ENCODE assay signal across 27 mouse cellular contexts in genomic region chr11:115300745-115301144, GRCm38 (mm10). TPM values are rescaled to one million over a fixed set of nuclear protein-coding genes. Genes with fewer than 3 reads are reported as not detected.
A peak's percentile ranks its signal among the peaks of the same experiment; 100 is the strongest.
DNase-seq lines count a peak whose midpoint lies in the region; ATAC-seq and TF ChIP-seq lines count a peak whose summit lies in the region.
"Had no signal": no experiment of that assay in that cellular context is flagged by ENCODE, and none has a peak within 500 bp of the region (broad histone marks: within the 10 kb centered on the region; RNA-seq: fewer than 3 reads in every experiment).

No protein-coding gene starts in this region.

- 88% methylated on average over 4 of the region's 4 CpGs for WGBS in intestine, postnatal 0 days
- 84% methylated on average over 4 of the region's 4 CpGs for WGBS in intestine, embryonic 16.5 days
- 85% methylated on average over 4 of the region's 4 CpGs for WGBS in bone marrow, adult 2 months
- WGBS in forebrain, embryonic 13.5 days, result 84% methylated on average over 4 of the region's 4 CpGs

- DNase-seq in A20 (ENCODE audit: low read depth, low spot score) (peak; percentile 24), ES-E14 (ENCODE audit: low read depth, low spot score) (no peak)
- DNase-seq: adrenal gland, adult 8-10 months; adrenal gland, postnatal 36 days; cerebellum, adult 11-12 months; cerebellum, adult 9-10 months; cerebellum, postnatal 25 days; forebrain, postnatal 0 days; gastrocnemius, postnatal 14 days; heart, adult 2 months had no signal

- no peaks in the 10 kb centered on the region for H3K9me3 ChIP-seq in intestine, postnatal 0 days (ENCODE audit: control insufficient read depth)
- no peaks in the 10 kb centered on the region for H3K9me3 ChIP-seq in intestine, embryonic 16.5 days (ENCODE audit: control insufficient read depth, low read length)
- H3K9me3 ChIP-seq in ES-E14 (ENCODE audit: control insufficient read depth, insufficient read depth, low read depth, low read length), result no peaks in the 10 kb centered on the region
- H3K9me3 ChIP-seq in forebrain, embryonic 13.5 days (replicated peaks), result no peaks in the 10 kb centered on the region
- H3K9me3 ChIP-seq: forebrain, embryonic 12.5 days; heart, embryonic 15.5 days; hindbrain, embryonic 15.5 days had no signal

- in situ Hi-C loops in ES-E14 (cut with MboI; ENCODE audit: low sequenced_read_pairs in 2 of 2, unreplicated experiment in 2 of 2), result no loop called here

- H3K4me2 ChIP-seq in intestine, postnatal 0 days (replicated peaks; ENCODE audit: low read depth), result no peak overlapping the region
- H3K4me2 ChIP-seq in intestine, embryonic 16.5 days (ENCODE audit: low read depth, low read length), result no peak overlapping the region
- H3K4me2 ChIP-seq in forebrain, embryonic 13.5 days, result no peak overlapping the region
- H3K4me2 ChIP-seq: embryonic facial prominence, embryonic 13.5 days; forebrain, embryonic 12.5 days; heart, embryonic 11.5 days; heart, embryonic 15.5 days; hindbrain, embryonic 15.5 days had no signal

- no peak for ATAC-seq in intestine, postnatal 0 days
- ATAC-seq in intestine, embryonic 16.5 days, result no peak
- ATAC-seq in forebrain, embryonic 13.5 days, result no peak
- no peak for ATAC-seq in cerebellum, adult (ENCODE audit: insufficient number of reproducible peaks, low FRiP score, low TSS enrichment)
- ATAC-seq: forebrain, postnatal 0 days; inflammation-experienced regulatory T-cells, adult 6 months; Patski had no signal

- no peak overlapping the region for H3K9ac ChIP-seq in intestine, postnatal 0 days (ENCODE audit: low read depth, low read length)
- H3K9ac ChIP-seq in intestine, embryonic 16.5 days (ENCODE audit: low read depth, low read length), result no peak overlapping the region
- H3K9ac ChIP-seq in ES-E14 (ENCODE audit: insufficient read depth, low read depth, low read length, poor library complexity, severe bottlenecking), result no peak overlapping the region
- no peak overlapping the region for H3K9ac ChIP-seq in forebrain, embryonic 13.5 days
- H3K9ac ChIP-seq: embryonic facial prominence, embryonic 13.5 days; forebrain, embryonic 12.5 days; forebrain, postnatal 0 days; heart, embryonic 15.5 days; hindbrain, embryonic 15.5 days had no signal

- H3K36me3 ChIP-seq in intestine, postnatal 0 days (ENCODE audit: control insufficient read depth, insufficient read depth), result no peaks in the 10 kb centered on the region
- no peaks in the 10 kb centered on the region for H3K36me3 ChIP-seq in intestine, embryonic 16.5 days (ENCODE audit: control insufficient read depth, insufficient read depth, low read length)
- no peaks in the 10 kb centered on the region for H3K36me3 ChIP-seq in ES-E14 (ENCODE audit: control insufficient read depth, insufficient read depth, low read length, poor library complexity, severe bottlenecking)
- no peaks in the 10 kb centered on the region for H3K36me3 ChIP-seq in forebrain, embryonic 13.5 days (ENCODE audit: poor library complexity, severe bottlenecking)
- H3K36me3 ChIP-seq: embryonic facial prominence, embryonic 13.5 days; forebrain, embryonic 12.5 days; heart, embryonic 15.5 days; hindbrain, embryonic 10.5 days; hindbrain, embryonic 15.5 days had no signal

- no peaks in the 10 kb centered on the region; the same call in 1 of the 2 replicates for H3K4me1 ChIP-seq in intestine, postnatal 0 days (replicated peaks; ENCODE audit: control insufficient read depth, insufficient read depth, low read length)
- 0 out of 2 replicates have a peak, but pooled peaks cover 5% of the 10 kb centered on the region for H3K4me1 ChIP-seq in intestine, embryonic 16.5 days (ENCODE audit: control insufficient read depth, insufficient read depth, low read length)
- peaks cover 0 to 7% of the 10 kb centered on the region in 2 experiments; a peak in 1 of 4 replicates for H3K4me1 ChIP-seq in ES-E14 (ENCODE audit: control insufficient read depth in 2 of 2, insufficient read depth in 2 of 2, low read length in 2 of 2, poor library complexity in 1 of 2)
- H3K4me1 ChIP-seq in bone marrow, adult 2 months (ENCODE audit: control insufficient read depth, insufficient read depth, low read length), result peaks cover 1% of the 10 kb centered on the region
- H3K4me1 ChIP-seq in forebrain, embryonic 13.5 days, result peaks cover 6% of the 10 kb centered on the region

- H3K4me3 ChIP-seq in intestine, postnatal 0 days (ENCODE audit: low read depth, low read length), result no peak overlapping the region
- H3K4me3 ChIP-seq in intestine, embryonic 16.5 days (ENCODE audit: low read length), result no peak overlapping the region
- no peak overlapping the region for H3K4me3 ChIP-seq in ES-E14 (ENCODE audit: insufficient read depth in 1 of 2, low read depth in 1 of 2, low read length in 2 of 2, poor library complexity in 1 of 2, severe bottlenecking in 1 of 2)
- H3K4me3 ChIP-seq in bone marrow, adult 2 months (replicated peaks; ENCODE audit: control insufficient read depth, low read depth, low read length), result no peak overlapping the region
- no peak overlapping the region for H3K4me3 ChIP-seq in forebrain, embryonic 13.5 days
- H3K4me3 ChIP-seq: embryonic facial prominence, embryonic 13.5 days; forebrain, embryonic 12.5 days; heart, adult 2 months; heart, embryonic 15.5 days; hindbrain, embryonic 10.5 days; hindbrain, embryonic 15.5 days had no signal

- H3K27ac ChIP-seq in intestine, postnatal 0 days (ENCODE audit: low read depth, low read length), result no peak overlapping the region
- no peak overlapping the region for H3K27ac ChIP-seq in intestine, embryonic 16.5 days (ENCODE audit: low read length)
- H3K27ac ChIP-seq in ES-E14 (ENCODE audit: insufficient read depth, low read depth, low read length, poor library complexity, severe bottlenecking), result no peak overlapping the region
- H3K27ac ChIP-seq in bone marrow, adult 2 months (ENCODE audit: control insufficient read depth, insufficient read depth, low read depth, low read length, poor library complexity), result no peak overlapping the region
- no peak overlapping the region for H3K27ac ChIP-seq in forebrain, embryonic 13.5 days
- H3K27ac ChIP-seq: embryonic facial prominence, embryonic 13.5 days; forebrain, embryonic 12.5 days; heart, adult 2 months; heart, embryonic 15.5 days; hindbrain, embryonic 10.5 days; hindbrain, embryonic 15.5 days had no signal

- peak; percentile 10; the same call in 1 of the 2 replicates for TF ChIP-seq CTCF in intestine, postnatal 0 days (IDR thresholded peaks at IDR 0.05; ENCODE audit: low read depth)
- TF ChIP-seq CTCF in bone marrow, adult 2 months (IDR thresholded peaks at IDR 0.05; ENCODE audit: control insufficient read depth, insufficient read depth, low read length), result 0 out of 2 replicates have a peak, but pooled peaks have one; percentile 10

- no peak for TF ChIP-seq POLR2A in bone marrow, adult 2 months (IDR thresholded peaks at IDR 0.05; ENCODE audit: borderline replicate concordance, control insufficient read depth, low read depth, low read length)

- H3K27me3 ChIP-seq in intestine, postnatal 0 days (replicated peaks; ENCODE audit: control insufficient read depth, insufficient read depth, low read length), result no peaks in the 10 kb centered on the region
- no peaks in the 10 kb centered on the region for H3K27me3 ChIP-seq in intestine, embryonic 16.5 days (replicated peaks; ENCODE audit: control insufficient read depth, insufficient read depth, low read length)
- H3K27me3 ChIP-seq in forebrain, embryonic 13.5 days, result peaks cover 9% of the 10 kb centered on the region
- H3K27me3 ChIP-seq: hindbrain, embryonic 15.5 days had no signal

TF ChIP-seq in ES-E14, 5 proteins besides CTCF, POLR2A, EP300 and RAD21 (continues in another document):
- no peak for TF ChIP-seq MAFK (IDR thresholded peaks at IDR 0.05; ENCODE audit: insufficient read depth, low read depth, low read length)

RNA-seq across cellular contexts. Expression of gene Fads6, which starts 3.3 kb away (rescaled TPM):
- polyA plus RNA-seq in intestine, postnatal 0 days (2015; fragmentation: Nextera tagmentation; extraction: Ambion mirVana), result 0.26 and 0.55 TPM in 2 replicates
- 1.2 and 1.5 TPM in 2 replicates for polyA plus RNA-seq in intestine, embryonic 16.5 days (2015; fragmentation: Nextera tagmentation; extraction: Ambion mirVana)
- total RNA-seq in ES-E14 (2012; rRNA removed), result 2.1 and 3.7 TPM in 2 replicates
- 0.77 and 1.4 TPM in 2 replicates for polyA plus RNA-seq in bone marrow, adult 2 months (2011; ENCODE audit: insufficient read depth, insufficient read length, low replicate concordance, missing spikeins)
- polyA plus RNA-seq in forebrain, embryonic 13.5 days (2015; fragmentation: Nextera tagmentation; extraction: Ambion mirVana), result 0.23 and 0.39 TPM in 2 replicates

RNA-seq across cellular contexts. Expression of gene Otop2, which starts 6.2 kb away (rescaled TPM):
- polyA plus RNA-seq in intestine, postnatal 0 days (2015; fragmentation: Nextera tagmentation; extraction: Ambion mirVana), result 0.05 TPM in 1 of 2 replicates, not detected in the other
- 0.11 TPM in 1 of 2 replicates, not detected in the other for polyA plus RNA-seq in intestine, embryonic 16.5 days (2015; fragmentation: Nextera tagmentation; extraction: Ambion mirVana)
- total RNA-seq in ES-E14 (2012; rRNA removed), result 0.18 and 0.21 TPM in 2 replicates
- polyA plus RNA-seq in bone marrow, adult 2 months (2011; ENCODE audit: insufficient read depth, insufficient read length, low replicate concordance, missing spikeins), result not detected in 2 replicates
- not detected in 2 replicates for polyA plus RNA-seq in forebrain, embryonic 13.5 days (2015; fragmentation: Nextera tagmentation; extraction: Ambion mirVana)
- total RNA-seq: adrenal gland, adult 8-10 months; adrenal gland, postnatal 36 days; CH12.LX; forebrain, postnatal 0 days; gastrocnemius, adult 18-20 months; gastrocnemius, postnatal 14 days; heart, adult 2 months; heart, postnatal 25 days had no signal
- polyA plus RNA-seq: forebrain, embryonic 12.5 days; gonadal fat pad, adult 2 months; heart, adult 2 months; heart, embryonic 11.5 days; heart, embryonic 15.5 days; hindbrain, embryonic 10.5 days; inflammation-experienced regulatory T-cells, adult 6 months; Patski had no signal

RNA-seq across cellular contexts. Expression of gene Ush1g, which starts 21.1 kb away (rescaled TPM):
- polyA plus RNA-seq in intestine, postnatal 0 days (2015; fragmentation: Nextera tagmentation; extraction: Ambion mirVana), result 0.05 and 0.09 TPM in 2 replicates
- 0.06 and 0.11 TPM in 2 replicates for polyA plus RNA-seq in intestine, embryonic 16.5 days (2015; fragmentation: Nextera tagmentation; extraction: Ambion mirVana)
- total RNA-seq in ES-E14 (2012; rRNA removed), result 0.11 TPM in 1 of 2 replicates, not detected in the other
- 0.29 TPM in 1 of 2 replicates, not detected in the other for polyA plus RNA-seq in bone marrow, adult 2 months (2011; ENCODE audit: insufficient read depth, insufficient read length, low replicate concordance, missing spikeins)
- not detected in 2 replicates for polyA plus RNA-seq in forebrain, embryonic 13.5 days (2015; fragmentation: Nextera tagmentation; extraction: Ambion mirVana)
- polyA plus RNA-seq: embryonic facial prominence, embryonic 13.5 days; forebrain, embryonic 12.5 days; gonadal fat pad, adult 2 months; inflammation-experienced regulatory T-cells, adult 6 months had no signal

RNA-seq across cellular contexts. Expression of gene Fdxr, which starts 23.9 kb away (rescaled TPM):
- 8.0 and 8.2 TPM in 2 replicates for polyA plus RNA-seq in intestine, postnatal 0 days (2015; fragmentation: Nextera tagmentation; extraction: Ambion mirVana)
- polyA plus RNA-seq in intestine, embryonic 16.5 days (2015; fragmentation: Nextera tagmentation; extraction: Ambion mirVana), result 21.7 and 22.9 TPM in 2 replicates
- 12.1 and 21.0 TPM in 2 replicates for total RNA-seq in ES-E14 (2012; rRNA removed)
- polyA plus RNA-seq in bone marrow, adult 2 months (2011; ENCODE audit: insufficient read depth, insufficient read length, low replicate concordance, missing spikeins), result 9.9 and 21.2 TPM in 2 replicates
- polyA plus RNA-seq in forebrain, embryonic 13.5 days (2015; fragmentation: Nextera tagmentation; extraction: Ambion mirVana), result 19.7 and 20.5 TPM in 2 replicates

RNA-seq across cellular contexts. Expression of gene Grin2c, which starts 33.7 kb away (rescaled TPM):
- not detected in 2 replicates for polyA plus RNA-seq in intestine, postnatal 0 days (2015; fragmentation: Nextera tagmentation; extraction: Ambion mirVana)
- 0.06 TPM in 1 of 2 replicates, not detected in the other for polyA plus RNA-seq in intestine, embryonic 16.5 days (2015; fragmentation: Nextera tagmentation; extraction: Ambion mirVana)
- 0.21 and 0.22 TPM in 2 replicates for total RNA-seq in ES-E14 (2012; rRNA removed)
- not detected in 2 replicates for polyA plus RNA-seq in bone marrow, adult 2 months (2011; ENCODE audit: insufficient read depth, insufficient read length, low replicate concordance, missing spikeins)
- 0.04 TPM in 1 of 2 replicates, not detected in the other for polyA plus RNA-seq in forebrain, embryonic 13.5 days (2015; fragmentation: Nextera tagmentation; extraction: Ambion mirVana)
- total RNA-seq: gastrocnemius, postnatal 14 days had no signal
- polyA plus RNA-seq: embryonic facial prominence, embryonic 13.5 days; forebrain, embryonic 12.5 days; gonadal fat pad, adult 2 months; inflammation-experienced regulatory T-cells, adult 6 months; Patski had no signal
